Mouse (Mus musculus): ENCODE results near the gene Ube4b. TPM values are rescaled to one million over a fixed set of nuclear protein-coding genes. Genes with fewer than 3 reads are reported as not detected.

Gene Ube4b
- polyA plus RNA-seq, 1 experiment from 2014 or later, result 68.8 TPM

DNA sequence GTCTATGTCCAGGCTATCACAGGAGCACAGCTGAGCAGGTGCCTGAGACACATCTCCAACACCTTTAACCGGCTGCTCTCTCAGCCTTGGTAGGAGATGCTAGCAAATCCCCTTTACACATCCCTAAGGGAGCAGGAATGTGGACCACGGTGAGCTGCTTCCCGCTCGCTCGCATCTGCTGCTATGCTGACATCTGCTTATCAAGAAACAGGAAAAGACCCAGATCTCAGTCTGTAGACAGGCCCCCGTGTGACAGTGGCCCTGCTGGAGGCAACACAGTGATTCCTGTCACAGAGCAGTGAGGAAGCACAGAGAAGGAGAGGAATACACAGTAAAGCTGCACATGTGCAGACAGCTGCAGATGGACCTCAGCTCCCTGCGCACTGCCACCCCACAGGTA lies 90.2 kb downstream of the Ube4b start:
- ATAC-seq (ENCODE audit: insufficient read depth, low FRiP score, low TSS enrichment), result no peak
- DNase-seq (ENCODE audit: low spot score), result no peak
- H3K9ac ChIP-seq (ENCODE audit: low read length), result no peak overlapping the region
- no peak overlapping the region for H3K4me2 ChIP-seq (ENCODE audit: low read depth)
- H3K9me3 ChIP-seq (ENCODE audit: control insufficient read depth, low read length), result no peaks in the 10 kb centered on the region
- H3K4me3 ChIP-seq (ENCODE audit: low read depth, low read length), result no peak overlapping the region
- no peak overlapping the region for H3K27ac ChIP-seq (ENCODE audit: low read depth, low read length)
- WGBS, result 93% methylated on average over 7 of the region's 7 CpGs
- peaks cover 13% of the 10 kb centered on the region for H3K36me3 ChIP-seq (ENCODE audit: control insufficient read depth, insufficient read depth, low read length)
- no peaks in the 10 kb centered on the region for H3K4me1 ChIP-seq (ENCODE audit: control insufficient read depth, insufficient read depth, low read length)
- no peaks in the 10 kb centered on the region for H3K27me3 ChIP-seq (ENCODE audit: control insufficient read depth, insufficient read depth, low read length)

DNA sequence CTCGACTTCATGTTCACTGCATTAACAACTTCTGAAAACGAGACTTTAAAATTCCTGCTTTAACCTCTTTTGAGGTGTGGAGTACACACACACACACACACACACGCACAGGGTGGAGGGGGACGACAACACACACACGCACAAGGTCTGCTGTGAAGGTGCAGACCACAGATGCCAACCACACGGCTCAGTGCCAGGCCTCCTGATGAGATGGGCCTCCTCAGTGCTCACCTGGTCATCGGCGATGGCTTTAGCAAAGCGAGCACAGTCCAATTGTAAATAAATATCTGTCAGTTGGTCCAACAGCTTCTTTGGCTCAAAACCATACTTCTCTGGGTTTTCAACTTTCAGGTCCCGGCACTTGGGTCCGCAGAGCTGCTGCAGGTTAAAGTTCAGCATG lies 91.7 kb downstream of the Ube4b start:
- Histone ChIP-seq H3K27me3 (ENCODE audit: control insufficient read depth, insufficient read depth, low read length) (no peaks in the 10 kb centered on the region), H3K4me1 (ENCODE audit: control insufficient read depth, insufficient read depth, low read length) (no peaks in the 10 kb centered on the region), H3K4me2 (ENCODE audit: low read depth) (no peak overlapping the region), H3K36me3 (ENCODE audit: control insufficient read depth, insufficient read depth, low read length) (peaks cover 20% of the 10 kb centered on the region), H3K9me3 (ENCODE audit: control insufficient read depth, low read length) (no peaks in the 10 kb centered on the region), H3K9ac (ENCODE audit: low read length) (no peak overlapping the region), H3K27ac (ENCODE audit: low read depth, low read length) (no peak overlapping the region), H3K4me3 (ENCODE audit: low read depth, low read length) (no peak overlapping the region)
- DNase-seq (ENCODE audit: low spot score), result no peak
- ATAC-seq (ENCODE audit: insufficient read depth, low FRiP score, low TSS enrichment), result no peak
- 94% methylated on average over 11 of the region's 11 CpGs for WGBS

DNA sequence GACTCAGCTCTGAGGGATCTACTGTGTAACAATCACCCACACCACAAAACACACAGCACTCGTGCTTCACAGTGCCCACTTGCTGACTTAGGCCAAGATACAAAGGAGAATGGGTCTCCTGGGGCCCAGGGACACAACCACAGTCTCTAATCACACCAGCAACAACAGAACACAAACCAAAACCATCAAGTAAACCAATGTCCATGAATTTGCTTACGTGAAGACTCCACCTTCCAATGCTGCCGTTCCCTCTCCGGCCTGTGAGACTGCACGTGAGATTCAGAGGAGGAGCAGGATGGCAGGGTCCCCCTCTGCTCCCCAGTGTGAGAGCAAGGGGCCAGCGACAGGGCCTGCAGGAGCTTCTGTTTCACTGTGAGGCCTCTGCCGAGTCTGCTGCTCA lies 93.8 kb downstream of the Ube4b start:
- Histone ChIP-seq H3K4me1 (ENCODE audit: control insufficient read depth, insufficient read depth, low read length) (no peaks in the 10 kb centered on the region), H3K9ac (ENCODE audit: low read length) (no peak overlapping the region), H3K27ac (ENCODE audit: low read depth, low read length) (no peak overlapping the region), H3K4me3 (ENCODE audit: low read depth, low read length) (no peak overlapping the region), H3K27me3 (ENCODE audit: control insufficient read depth, insufficient read depth, low read length) (no peaks in the 10 kb centered on the region), H3K4me2 (ENCODE audit: low read depth) (no peak overlapping the region), H3K36me3 (ENCODE audit: control insufficient read depth, insufficient read depth, low read length) (peaks cover 20% of the 10 kb centered on the region), H3K9me3 (ENCODE audit: control insufficient read depth, low read length) (no peaks in the 10 kb centered on the region)
- ATAC-seq (ENCODE audit: insufficient read depth, low FRiP score, low TSS enrichment), result no peak
- DNase-seq (ENCODE audit: low spot score), result no peak
- 91% methylated on average over 7 of the region's 7 CpGs for WGBS

DNA sequence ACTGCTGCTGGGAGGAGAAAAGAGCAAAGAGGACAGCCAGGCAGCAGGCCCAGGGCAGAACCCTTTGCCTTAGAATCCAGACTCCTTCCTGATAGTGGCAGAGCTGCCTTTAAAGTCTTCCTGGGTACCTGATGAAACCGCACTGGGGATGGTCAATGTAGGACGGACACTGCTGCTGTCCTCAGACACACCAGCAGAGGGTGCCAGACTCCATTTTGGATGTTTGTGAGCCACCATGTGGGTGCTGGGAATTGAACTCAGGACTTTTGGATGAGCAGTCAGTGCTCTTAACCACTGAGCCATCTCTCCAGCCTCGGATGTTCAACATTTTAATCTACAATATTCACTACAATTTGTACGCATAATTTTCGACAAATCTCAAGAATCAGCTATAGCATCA lies 96.1 kb downstream of the Ube4b start:
- ATAC-seq (ENCODE audit: insufficient read depth, low FRiP score, low TSS enrichment), result no peak
- H3K4me2 ChIP-seq (ENCODE audit: low read depth), result no peak overlapping the region
- 98% methylated on average over 5 of the region's 5 CpGs for WGBS

DNA sequence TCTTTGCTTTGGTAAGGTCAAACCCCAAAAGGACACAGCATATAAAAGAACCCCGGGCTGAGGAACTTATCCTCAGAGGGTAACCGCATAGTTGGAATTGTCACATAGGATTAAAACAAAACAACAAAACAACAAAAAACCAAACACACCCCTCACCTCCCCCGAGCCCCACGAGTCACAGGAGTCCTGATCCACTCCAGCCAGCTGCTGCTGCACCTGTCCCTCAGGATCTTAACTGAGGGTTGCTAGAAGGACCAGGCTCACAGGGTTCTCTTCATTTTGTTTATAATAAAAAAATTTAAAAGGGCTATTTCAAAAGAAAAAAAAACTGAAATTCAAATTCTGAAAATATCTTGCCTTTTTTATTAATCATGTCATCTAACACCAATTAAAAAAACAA lies 97.8 kb downstream of the Ube4b start:
- H3K4me3 ChIP-seq (ENCODE audit: low read depth, low read length), result no peak overlapping the region
- H3K36me3 ChIP-seq (ENCODE audit: control insufficient read depth, insufficient read depth, low read length), result peaks cover 18% of the 10 kb centered on the region
- no peak overlapping the region for H3K27ac ChIP-seq (ENCODE audit: low read depth, low read length)
- ATAC-seq (ENCODE audit: insufficient read depth, low FRiP score, low TSS enrichment) (no peak), DNase-seq (ENCODE audit: low spot score) (no peak)
- no peak overlapping the region for H3K9ac ChIP-seq (ENCODE audit: low read length)
- 83% methylated on average over 4 of the region's 4 CpGs for WGBS
- no peak overlapping the region for H3K4me2 ChIP-seq (ENCODE audit: low read depth)
- H3K9me3 ChIP-seq (ENCODE audit: control insufficient read depth, low read length), result no peaks in the 10 kb centered on the region
- no peaks in the 10 kb centered on the region for H3K27me3 ChIP-seq (ENCODE audit: control insufficient read depth, insufficient read depth, low read length)
- H3K4me1 ChIP-seq (ENCODE audit: control insufficient read depth, insufficient read depth, low read length), result no peaks in the 10 kb centered on the region

More for the DNA sequence above, 96.1 kb downstream of the Ube4b start:
- DNase-seq (ENCODE audit: low spot score), result no peak
- no peaks in the 10 kb centered on the region for H3K4me1 ChIP-seq (ENCODE audit: control insufficient read depth, insufficient read depth, low read length)
- H3K27me3 ChIP-seq (ENCODE audit: control insufficient read depth, insufficient read depth, low read length), result no peaks in the 10 kb centered on the region
- no peak overlapping the region for H3K9ac ChIP-seq (ENCODE audit: low read length)
- H3K36me3 ChIP-seq (ENCODE audit: control insufficient read depth, insufficient read depth, low read length), result peaks cover 18% of the 10 kb centered on the region
- no peak overlapping the region for H3K27ac ChIP-seq (ENCODE audit: low read depth, low read length)
- H3K9me3 ChIP-seq (ENCODE audit: control insufficient read depth, low read length), result no peaks in the 10 kb centered on the region
- H3K4me3 ChIP-seq (ENCODE audit: low read depth, low read length), result no peak overlapping the region

DNA sequence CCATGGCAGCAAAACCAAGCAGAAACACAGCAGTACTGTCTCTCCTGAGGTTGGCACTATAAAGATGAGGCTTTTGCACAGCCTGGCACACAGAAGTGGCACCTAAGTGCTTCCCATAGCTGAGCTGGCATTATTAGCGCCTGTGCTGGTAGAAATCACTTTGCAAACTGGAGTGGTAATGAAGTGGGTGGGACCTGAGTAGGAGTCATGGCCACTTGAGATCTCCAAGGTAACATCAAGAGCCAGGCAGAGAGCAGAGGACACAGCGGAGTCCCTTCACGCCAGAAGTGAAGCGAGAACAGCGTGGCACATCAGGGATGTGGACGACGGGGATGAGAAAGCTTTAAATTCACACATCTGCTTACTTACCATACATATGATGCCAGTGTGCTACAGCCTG lies 99.3 kb downstream of the Ube4b start:
- no peak overlapping the region for H3K27ac ChIP-seq (ENCODE audit: low read depth, low read length)
- WGBS, result 92% methylated on average over 7 of the region's 7 CpGs
- ATAC-seq (ENCODE audit: insufficient read depth, low FRiP score, low TSS enrichment) (no peak), DNase-seq (ENCODE audit: low spot score) (no peak)
- peaks cover 13% of the 10 kb centered on the region for H3K36me3 ChIP-seq (ENCODE audit: control insufficient read depth, insufficient read depth, low read length)
- no peaks in the 10 kb centered on the region for H3K9me3 ChIP-seq (ENCODE audit: control insufficient read depth, low read length)
- no peak overlapping the region for H3K4me2 ChIP-seq (ENCODE audit: low read depth)
- no peak overlapping the region for H3K4me3 ChIP-seq (ENCODE audit: low read depth, low read length)
- H3K4me1 ChIP-seq (ENCODE audit: control insufficient read depth, insufficient read depth, low read length), result no peaks in the 10 kb centered on the region
- H3K27me3 ChIP-seq (ENCODE audit: control insufficient read depth, insufficient read depth, low read length), result no peaks in the 10 kb centered on the region
- no peak overlapping the region for H3K9ac ChIP-seq (ENCODE audit: low read length)

DNA sequence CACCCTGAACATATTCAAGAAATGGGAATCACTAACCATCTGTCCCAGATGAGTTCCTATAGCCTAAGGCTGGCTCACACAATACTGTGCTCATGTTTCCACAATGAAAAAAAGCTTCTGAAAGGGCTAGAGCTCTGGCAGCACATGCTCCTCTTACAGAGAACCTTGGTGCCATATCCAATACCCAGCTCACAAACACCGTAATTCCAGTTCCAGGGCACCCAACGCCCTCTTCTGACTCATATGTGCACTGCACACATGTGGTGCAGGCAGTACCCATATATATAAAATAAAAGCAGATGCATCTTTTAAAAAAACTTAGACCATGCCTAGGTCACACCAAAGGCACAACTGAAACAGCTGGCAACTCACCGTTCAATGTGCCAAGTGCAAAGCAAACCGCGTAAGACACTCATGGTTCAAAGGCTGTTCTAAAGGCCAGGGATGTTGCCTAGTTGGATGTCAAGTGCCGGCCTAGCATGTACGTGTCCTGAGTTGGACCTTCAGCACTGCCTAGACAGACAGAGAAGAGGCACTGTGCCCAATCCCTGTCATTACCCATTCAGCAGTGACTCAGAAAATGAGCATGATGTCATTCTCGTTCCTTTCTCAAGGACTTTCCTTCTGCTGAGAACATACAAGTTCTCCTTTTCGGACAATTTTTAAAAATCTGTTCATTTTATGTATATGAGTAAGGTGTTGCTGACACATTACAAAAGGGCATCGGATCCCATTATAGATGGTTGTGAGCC lies 101.0 kb downstream of the Ube4b start:
- H3K9me3 ChIP-seq (ENCODE audit: control insufficient read depth, low read length), result no peaks in the 10 kb centered on the region
- H3K27ac ChIP-seq (ENCODE audit: low read depth, low read length), result no peak overlapping the region
- DNase-seq (ENCODE audit: low spot score) (no peak), ATAC-seq (ENCODE audit: insufficient read depth, low FRiP score, low TSS enrichment) (no peak)
- no peak overlapping the region for H3K9ac ChIP-seq (ENCODE audit: low read length)
- H3K27me3 ChIP-seq (ENCODE audit: control insufficient read depth, insufficient read depth, low read length), result no peaks in the 10 kb centered on the region
- no peak overlapping the region for H3K4me3 ChIP-seq (ENCODE audit: low read depth, low read length)
- 90% methylated on average over 10 of the region's 10 CpGs for WGBS
- H3K36me3 ChIP-seq (ENCODE audit: control insufficient read depth, insufficient read depth, low read length), result peaks cover 7% of the 10 kb centered on the region
- no peaks in the 10 kb centered on the region for H3K4me1 ChIP-seq (ENCODE audit: control insufficient read depth, insufficient read depth, low read length)
- no peak overlapping the region for H3K4me2 ChIP-seq (ENCODE audit: low read depth)

DNA sequence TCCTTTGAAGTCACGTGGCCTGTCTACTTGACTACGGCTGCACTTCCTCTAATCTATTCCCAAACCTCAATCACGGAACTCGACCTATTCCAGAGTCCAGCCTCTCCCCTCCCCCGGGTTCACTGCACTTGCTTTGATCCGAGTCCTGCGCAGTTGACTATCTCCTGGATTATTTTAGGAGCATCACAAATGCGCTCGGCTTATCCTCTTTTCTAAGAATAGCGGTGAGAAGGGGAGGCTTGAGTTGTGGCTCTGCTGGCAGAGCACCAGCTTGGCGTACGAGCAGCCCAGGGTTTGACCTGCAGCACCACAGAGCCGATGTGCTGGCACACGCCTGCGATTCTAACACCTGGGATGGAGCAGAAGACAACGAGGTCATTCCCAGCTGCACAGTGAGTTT lies 102.8 kb downstream of the Ube4b start:
- Histone ChIP-seq H3K36me3 (ENCODE audit: control insufficient read depth, insufficient read depth, low read length) (no peaks in the 10 kb centered on the region), H3K27me3 (ENCODE audit: control insufficient read depth, insufficient read depth, low read length) (no peaks in the 10 kb centered on the region), H3K4me2 (ENCODE audit: low read depth) (no peak overlapping the region), H3K4me3 (ENCODE audit: low read depth, low read length) (no peak overlapping the region), H3K27ac (ENCODE audit: low read depth, low read length) (no peak overlapping the region), H3K9me3 (ENCODE audit: control insufficient read depth, low read length) (no peaks in the 10 kb centered on the region), H3K9ac (ENCODE audit: low read length) (no peak overlapping the region), H3K4me1 (ENCODE audit: control insufficient read depth, insufficient read depth, low read length) (no peaks in the 10 kb centered on the region)
- ATAC-seq (ENCODE audit: insufficient read depth, low FRiP score, low TSS enrichment), result no peak
- 84% methylated on average over 16 of the region's 16 CpGs for WGBS
- no peak for DNase-seq (ENCODE audit: low spot score)

DNA sequence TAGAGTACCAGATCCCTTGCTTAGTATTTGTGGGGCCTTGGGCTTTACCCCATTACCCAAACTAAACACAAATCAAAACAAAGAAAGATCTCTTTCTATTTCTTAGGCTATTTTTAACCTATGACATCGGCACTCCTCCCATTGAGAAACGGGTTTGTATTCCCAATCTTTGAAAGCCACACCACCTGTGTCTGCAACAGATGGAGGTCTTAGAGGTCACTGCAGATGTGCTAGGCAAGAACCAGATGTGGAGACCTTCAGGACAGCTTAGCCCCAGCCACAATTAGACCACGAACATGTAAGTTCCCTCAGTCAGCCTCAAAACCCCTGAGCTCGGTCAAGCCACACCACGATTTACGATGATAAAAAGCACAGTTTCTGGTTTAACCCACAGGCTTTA lies 103.8 kb downstream of the Ube4b start:
- DNase-seq (ENCODE audit: low spot score) (no peak), ATAC-seq (ENCODE audit: insufficient read depth, low FRiP score, low TSS enrichment) (no peak)
- Histone ChIP-seq H3K4me2 (ENCODE audit: low read depth) (no peak overlapping the region), H3K27me3 (ENCODE audit: control insufficient read depth, insufficient read depth, low read length) (no peaks in the 10 kb centered on the region), H3K4me3 (ENCODE audit: low read depth, low read length) (no peak overlapping the region), H3K27ac (ENCODE audit: low read depth, low read length) (no peak overlapping the region), H3K9me3 (ENCODE audit: control insufficient read depth, low read length) (no peaks in the 10 kb centered on the region), H3K9ac (ENCODE audit: low read length) (no peak overlapping the region), H3K36me3 (ENCODE audit: control insufficient read depth, insufficient read depth, low read length) (no peaks in the 10 kb centered on the region), H3K4me1 (ENCODE audit: control insufficient read depth, insufficient read depth, low read length) (no peaks in the 10 kb centered on the region)
- WGBS, result 76% methylated on average over 6 of the region's 6 CpGs

Measured in neural tube, embryonic 11.5 days (tissue).